Mouse (Mus musculus) cerebellum, adult 2 months (tissue): ENCODE measurements around the gene Mrtfa. TPM values are rescaled to one million over a fixed set of nuclear protein-coding genes. Genes with fewer than 3 reads are reported as not detected.

Source experiments
- DNase-seq, 2 experiments: peaks; one replicate each; pipeline ENCODE4 v3.0.0; 2021
- H3K27ac ChIP-seq: fragments of 200-500 bp; 2 replicates; pipeline ENCODE4 v1.5.1; 2012; ENCODE audit warnings: low read length, control low read depth, inconsistent platforms; ENCODE audit not compliant: insufficient read depth
- H3K27me3 ChIP-seq: fragments of 200-500 bp; 2 replicates; pipeline ENCODE4 v1.6.1; 2012; ENCODE audit warnings: inconsistent platforms, mild to moderate bottlenecking, low read length, moderate library complexity; ENCODE audit not compliant: control insufficient read depth, insufficient read depth
- H3K4me1 ChIP-seq: fragments of 200-500 bp; 2 replicates; pipeline ENCODE4 v1.6.1; 2011; ENCODE audit warnings: low read length; ENCODE audit not compliant: control insufficient read depth, insufficient read depth
- H3K4me3 ChIP-seq: fragments of 200-500 bp; replicated peaks from 2 replicates; pipeline ENCODE3; 2011; ENCODE audit warnings: mild to moderate bottlenecking, low read depth, low read length, control low read depth; ENCODE audit not compliant: insufficient read depth
- CTCF ChIP-seq: fragments of 200-500 bp; IDR thresholded peaks from 2 replicates; pipeline ENCODE4 v1.5.1; 2011; ENCODE audit warnings: low read depth, mild to moderate bottlenecking, control low read depth, low read length, moderate library complexity, borderline replicate concordance; ENCODE audit not compliant: insufficient read depth
- POLR2A ChIP-seq: fragments of 200-500 bp; IDR thresholded peaks from 2 replicates; pipeline ENCODE4 v1.6.1; 2011; ENCODE audit warnings: low read length, control low read depth, borderline replicate concordance; ENCODE audit not compliant: insufficient read depth
- WGBS: fragments of 180-500 bp; shearing (Covaris S2); methylation state at CpG from one replicate; pipeline ENCODE4 v1.1.7; 2018; 5-methylcytosine and 5-hydroxymethylcytosine counted together
- polyA plus RNA-seq: library from polyadenylated mRNA; depleted of rRNA; stranded (reverse); fragments of >200 nt; gene quantifications from 2 replicates; pipeline ENCODE4 v1.2.3, GENCODE M21; 2012

Mrtfa gene
- polyA plus RNA-seq, 1 experiment, result 20.0 TPM

DNA sequence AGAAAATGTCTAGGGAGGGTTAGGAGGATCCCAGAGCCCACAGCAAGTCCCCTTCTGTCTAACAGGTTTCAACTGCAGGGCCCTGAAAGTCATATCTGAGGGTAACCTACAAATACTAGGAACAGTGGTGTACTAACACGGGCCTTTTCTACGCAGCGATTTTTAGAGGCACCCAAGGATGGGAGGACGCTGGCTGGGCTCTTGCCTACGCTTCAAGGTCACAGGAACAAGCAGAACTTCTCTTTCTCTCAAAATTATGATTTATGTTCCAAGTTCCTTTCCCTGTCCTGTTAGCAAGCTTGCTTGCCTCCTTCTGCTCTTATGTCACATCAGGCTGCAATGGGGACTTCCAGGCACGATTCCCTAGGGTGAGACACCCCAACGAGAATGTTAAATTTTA is 144.5 kb downstream of the Mrtfa start:
- 95% methylated on average over 7 of the region's 7 CpGs for WGBS
- Histone ChIP-seq H3K27me3 (no peaks in the 10 kb centered on the region), H3K4me3 (no peak overlapping the region), H3K27ac (no peak overlapping the region), H3K4me1 (no peaks in the 10 kb centered on the region)
- TF ChIP-seq CTCF (no peak), POLR2A (no peak)
- DNase-seq, result no peak

DNA sequence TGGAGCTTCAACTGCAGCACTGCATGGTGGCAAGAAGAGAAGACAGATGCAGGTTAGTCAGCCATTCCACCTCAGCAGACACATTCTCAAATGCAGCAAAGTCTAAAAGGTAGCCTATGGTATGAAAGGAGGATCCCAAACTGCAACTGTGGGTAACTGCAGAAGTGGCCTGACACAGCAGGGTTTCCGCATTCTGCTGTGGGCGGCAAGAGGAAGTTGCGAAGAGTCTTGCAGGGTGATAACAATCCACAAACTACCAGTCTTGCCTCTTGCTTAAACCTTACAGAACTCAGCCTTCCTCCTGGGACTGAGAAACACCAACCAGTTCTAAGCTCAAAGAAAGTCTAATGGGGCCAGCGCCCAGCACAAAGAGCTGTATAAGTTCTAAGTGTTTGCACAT is 145.2 kb downstream of the Mrtfa start:
- no peak overlapping the region for H3K4me3 ChIP-seq
- TF ChIP-seq POLR2A (no peak), CTCF (no peak)

DNA sequence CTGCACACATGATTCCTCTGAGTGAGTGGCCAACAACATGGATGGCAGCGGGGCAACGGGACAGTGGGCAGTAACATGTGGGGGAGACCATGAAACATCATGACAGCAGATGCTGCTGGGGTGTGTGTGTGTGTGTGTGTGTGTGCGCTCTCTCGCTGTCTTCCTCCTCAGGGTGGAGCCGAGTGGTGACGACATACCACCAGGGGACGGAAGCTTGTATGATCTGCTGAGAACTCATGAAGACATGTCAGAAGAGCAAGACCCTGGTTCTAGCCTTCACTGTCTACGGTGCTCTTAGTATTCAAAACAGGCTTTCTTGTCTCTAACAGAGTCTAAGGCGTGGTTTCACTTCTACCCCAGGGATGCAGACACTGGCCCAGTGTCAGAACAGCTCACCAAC is 146.1 kb downstream of the Mrtfa start:
- WGBS, result 89% methylated on average over 9 of the region's 9 CpGs
- no peak for TF ChIP-seq CTCF
- DNase-seq, result no peak

More for the DNA sequence above, 145.2 kb downstream of the Mrtfa start:
- WGBS, result 93% methylated on average over 4 of the region's 4 CpGs
- no peaks in the 10 kb centered on the region for H3K27me3 ChIP-seq
- no peaks in the 10 kb centered on the region for H3K4me1 ChIP-seq
- H3K27ac ChIP-seq, result no peak overlapping the region
- DNase-seq, result no peak

DNA sequence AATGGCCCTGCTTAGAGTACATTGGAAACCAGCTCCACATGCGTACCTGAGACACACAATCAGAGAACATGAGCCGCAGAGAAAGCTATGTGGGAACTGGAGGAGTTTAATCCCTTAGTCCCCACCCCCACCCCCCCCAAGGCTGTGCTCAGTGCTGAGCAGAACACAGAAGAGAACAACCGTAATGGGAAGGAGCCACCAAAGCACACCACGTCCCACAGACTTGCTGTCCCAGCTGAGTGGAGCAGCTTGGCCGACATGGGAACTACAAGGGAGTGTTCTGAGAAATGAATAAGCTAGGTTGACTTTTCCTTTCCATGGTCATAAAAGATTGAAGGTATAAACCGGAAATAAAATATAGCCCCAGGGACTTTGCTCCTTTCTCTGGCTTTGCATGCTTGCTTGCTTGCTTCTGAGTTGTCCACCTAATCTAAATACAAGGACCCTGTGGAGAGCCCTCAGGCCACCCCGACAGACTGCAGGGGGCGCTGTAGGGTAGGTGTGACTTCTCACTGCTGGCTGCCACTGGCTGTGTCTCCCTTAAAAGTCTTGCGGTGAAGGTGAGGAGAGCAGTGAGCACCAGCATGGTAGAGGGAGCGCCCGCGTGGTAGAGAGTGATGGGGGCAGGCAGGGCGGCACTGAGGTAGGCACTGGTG is 148.2 kb downstream of the Mrtfa start:
- DNase-seq, result no peak
- H3K27me3 ChIP-seq, result no peaks in the 10 kb centered on the region
- no peak overlapping the region for H3K4me3 ChIP-seq
- H3K27ac ChIP-seq, result no peak overlapping the region
- H3K4me1 ChIP-seq, result no peaks in the 10 kb centered on the region
- TF ChIP-seq CTCF (0 out of 2 replicates have a peak, but pooled peaks have one; percentile 21), POLR2A (no peak)
- 74% methylated on average over 13 of the region's 13 CpGs for WGBS

More for the DNA sequence above, 146.1 kb downstream of the Mrtfa start:
- H3K27me3 ChIP-seq, result no peaks in the 10 kb centered on the region
- H3K4me3 ChIP-seq, result no peak overlapping the region
- no peaks in the 10 kb centered on the region for H3K4me1 ChIP-seq
- no peak overlapping the region for H3K27ac ChIP-seq

DNA sequence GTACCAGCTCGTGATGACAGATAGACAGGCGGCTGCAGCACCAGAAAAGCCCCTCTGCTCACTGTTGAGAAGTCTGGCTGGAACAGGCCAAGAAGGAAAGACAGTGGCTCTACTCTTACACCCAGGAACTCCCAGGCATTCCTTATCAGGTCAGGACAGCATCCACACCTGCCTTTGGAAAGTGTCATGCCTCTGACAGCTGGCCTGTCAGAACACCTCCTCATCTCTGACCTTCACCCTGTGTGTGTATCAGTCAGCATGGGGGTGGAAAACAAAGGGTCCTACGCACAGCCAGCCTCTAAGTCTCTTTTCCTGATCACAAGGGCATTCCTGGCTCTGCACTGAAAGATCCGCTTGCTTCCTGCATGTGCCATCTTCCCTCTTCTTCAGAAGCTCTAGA is 148.8 kb downstream of the Mrtfa start:
- Histone ChIP-seq H3K4me1 (no peaks in the 10 kb centered on the region), H3K27ac (no peak overlapping the region), H3K27me3 (no peaks in the 10 kb centered on the region), H3K4me3 (no peak overlapping the region)
- DNase-seq, result no peak
- no peak for TF ChIP-seq POLR2A
- no peak for TF ChIP-seq CTCF
- 87% methylated on average over 4 of the region's 4 CpGs for WGBS

DNA sequence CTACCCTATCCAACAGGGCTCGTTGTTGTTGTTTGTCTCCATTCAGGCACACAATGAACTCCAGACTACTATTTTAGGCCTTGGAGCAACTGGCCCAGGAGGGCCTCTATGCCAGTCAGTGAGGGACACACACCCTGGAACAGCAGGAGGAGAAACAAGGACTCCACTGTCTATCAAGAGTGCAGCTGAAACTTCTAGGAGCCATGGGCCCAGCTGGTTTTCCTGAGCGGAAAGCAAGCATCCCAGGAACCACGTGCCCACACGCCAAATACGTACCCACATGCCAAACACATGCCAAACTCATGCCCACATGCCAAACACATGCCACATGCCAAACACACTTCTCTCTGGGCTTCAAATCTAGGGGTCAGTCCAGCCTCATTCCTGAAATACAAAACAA is 152.1 kb downstream of the Mrtfa start:
- TF ChIP-seq CTCF (no peak), POLR2A (no peak)
- peaks cover 9% of the 10 kb centered on the region for H3K4me1 ChIP-seq
- 49% methylated on average over 5 of the region's 5 CpGs for WGBS
- no peak overlapping the region for H3K27ac ChIP-seq
- DNase-seq, result no peak
- no peaks in the 10 kb centered on the region for H3K27me3 ChIP-seq
- H3K4me3 ChIP-seq, result no peak overlapping the region

DNA sequence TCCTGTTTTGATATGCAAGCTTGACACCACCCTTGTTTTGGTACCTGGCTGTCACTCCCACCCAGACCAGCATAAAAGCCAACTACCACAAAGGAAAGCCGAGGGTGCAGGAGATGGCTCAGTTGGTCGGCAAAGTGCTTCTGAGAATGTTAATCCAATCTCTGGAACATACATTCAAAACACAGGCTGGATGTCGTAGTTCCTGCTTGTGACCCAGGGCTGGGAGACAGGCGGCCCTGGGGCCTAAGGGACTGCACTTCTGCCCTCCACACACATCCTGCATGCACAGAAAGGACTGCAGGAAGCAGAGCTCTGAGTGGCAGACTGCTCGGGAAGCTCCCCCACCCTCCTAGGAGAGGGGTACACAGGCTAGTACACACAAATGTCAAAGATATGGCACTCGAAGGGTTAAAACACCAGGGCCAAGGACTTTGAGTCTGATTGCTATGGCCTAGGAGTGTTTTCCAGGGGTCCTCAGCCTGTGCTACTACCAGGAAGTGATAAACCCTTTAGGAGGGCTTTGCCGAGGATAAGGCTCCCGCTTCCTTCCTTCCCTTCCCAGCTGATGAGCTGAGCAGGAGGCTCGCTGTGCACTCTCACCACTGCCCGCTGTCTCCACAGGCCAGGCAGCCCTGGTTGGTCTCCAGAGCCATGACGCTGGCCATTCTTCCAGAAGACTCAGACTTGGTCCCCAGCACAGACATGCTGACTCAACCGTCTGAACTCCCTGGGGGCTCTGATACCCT is 155.0 kb downstream of the Mrtfa start:
- 79% methylated on average over 12 of the region's 12 CpGs for WGBS

DNA sequence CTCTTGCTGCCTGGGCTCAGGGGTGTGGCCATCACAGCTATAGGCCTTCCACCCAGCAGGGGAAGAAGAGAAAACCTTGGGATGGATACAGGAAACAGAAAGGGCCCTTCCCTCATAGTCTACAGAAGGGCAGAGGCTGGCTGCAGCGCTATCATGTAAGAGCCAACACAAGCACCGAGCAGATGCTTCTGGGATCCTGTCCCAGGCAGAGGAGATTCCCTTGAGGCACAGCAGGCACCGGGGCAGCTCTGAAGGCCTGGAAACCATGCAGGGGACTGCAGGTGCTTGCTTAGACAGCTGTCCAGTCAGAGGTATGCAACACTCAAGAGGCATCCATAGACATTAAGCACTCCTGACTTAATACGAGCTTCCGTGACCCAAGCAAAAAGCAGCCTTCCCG is 156.4 kb downstream of the Mrtfa start:
- Histone ChIP-seq H3K27me3 (no peaks in the 10 kb centered on the region), H3K27ac (no peak overlapping the region), H3K4me1 (peaks cover 9% of the 10 kb centered on the region), H3K4me3 (no peak overlapping the region)
- WGBS, result 46% methylated on average over 6 of the region's 6 CpGs
- no peak for DNase-seq
- TF ChIP-seq POLR2A (no peak), CTCF (no peak)

More for the DNA sequence above, 155.0 kb downstream of the Mrtfa start:
- H3K4me1 ChIP-seq, result peaks cover 9% of the 10 kb centered on the region
- TF ChIP-seq POLR2A (no peak), CTCF (no peak)
- no peak overlapping the region for H3K4me3 ChIP-seq
- DNase-seq, result no peak
- H3K27ac ChIP-seq, result no peak overlapping the region
- no peaks in the 10 kb centered on the region for H3K27me3 ChIP-seq
